Mouse (Mus musculus) heart, adult 2 months (tissue): ENCODE data around the gene Npc1l1.

Experiments
- CTCF ChIP-seq: fragments of 200-600 bp; IDR thresholded peaks from 2 replicates; pipeline ENCODE4 v1.8.1; 2022; ENCODE audit warnings: antibody characterized with exemption, mild to moderate bottlenecking, moderate library complexity
- POLR2A ChIP-seq: fragments of 200-500 bp; IDR thresholded peaks from 2 replicates; pipeline ENCODE4 v1.6.1; 2011; ENCODE audit warnings: mild to moderate bottlenecking, low read depth, low read length, control low read depth; ENCODE audit not compliant: insufficient read depth

GRCm38 (mm10) chr11:6207090-6207489, 22.9 kb downstream of the Npc1l1 start:
- TF ChIP-seq CTCF (no peak), POLR2A (no peak)
